8 mouse cellular contexts compared by ENCODE assay signal in genomic region chr11:84525421-84526274, GRCm38 (mm10). TPM values are rescaled to one million over a fixed set of nuclear protein-coding genes. Genes with fewer than 3 reads are reported as not detected.
DNase-seq lines count a peak whose midpoint lies in the region; ATAC-seq and TF ChIP-seq lines count a peak whose summit lies in the region.

Lhx1 (minus strand) TSS chr11:84525535.

- no peaks in the 10 kb centered on the region for H3K9me3 ChIP-seq in lung, embryonic 15.5 days
- H3K9me3 ChIP-seq in heart, embryonic 13.5 days, result no peaks in the 10 kb centered on the region
- H3K9me3 ChIP-seq in neural tube, embryonic 12.5 days, result no peaks in the 10 kb centered on the region

- H3K4me1 ChIP-seq in lung, embryonic 15.5 days, result peaks cover 45% of the 10 kb centered on the region
- peaks cover 56% of the 10 kb centered on the region for H3K4me1 ChIP-seq in heart, embryonic 13.5 days
- H3K4me1 ChIP-seq in neural tube, embryonic 12.5 days, result peaks cover 9% of the 10 kb centered on the region
- peaks cover 5% of the 10 kb centered on the region for H3K4me1 ChIP-seq in lung, adult 2 months (ENCODE audit: control insufficient read depth, insufficient read depth, low read length)

- H3K27ac ChIP-seq in lung, embryonic 15.5 days, result no peak within 1 kb of the TSS
- no peak within 1 kb of the TSS for H3K27ac ChIP-seq in heart, embryonic 13.5 days (replicated peaks)
- peak within 1 kb of the TSS; percentile 70 for H3K27ac ChIP-seq in neural tube, embryonic 12.5 days

- peak within 1 kb of the TSS; percentile 83 for H3K4me2 ChIP-seq in lung, embryonic 15.5 days
- peak within 1 kb of the TSS; percentile 81 for H3K4me2 ChIP-seq in heart, embryonic 13.5 days
- peak within 1 kb of the TSS; percentile 71 for H3K4me2 ChIP-seq in neural tube, embryonic 12.5 days (replicated peaks)

- no peak for DNase-seq in lung, postnatal 36 days
- peak; percentile 92 for DNase-seq in cerebellum, adult 8-10 months
- DNase-seq in kidney, postnatal 14 days, result peak; percentile 87
- no peak for DNase-seq in left cerebral cortex, adult 11 months (ENCODE audit: low spot score)
- DNase-seq in lung, adult 2 months, result no peak

- WGBS in lung, embryonic 15.5 days, result under 1% methylated on average over 64 of the region's 64 CpGs
- WGBS in heart, embryonic 13.5 days, result under 1% methylated on average over 64 of the region's 64 CpGs
- WGBS in neural tube, embryonic 12.5 days, result under 1% methylated on average over 64 of the region's 64 CpGs
- 2% methylated on average over 64 of the region's 64 CpGs for WGBS in lung, adult 2 months

- H3K4me3 ChIP-seq in lung, embryonic 15.5 days, result peak within 1 kb of the TSS; percentile 43
- peak within 1 kb of the TSS; percentile 57 for H3K4me3 ChIP-seq in heart, embryonic 13.5 days
- peak within 1 kb of the TSS; percentile 55 for H3K4me3 ChIP-seq in neural tube, embryonic 12.5 days
- no peak within 1 kb of the TSS for H3K4me3 ChIP-seq in lung, adult 2 months (replicated peaks; ENCODE audit: extremely low read depth, low read depth, low read length)

- TF ChIP-seq POLR2A in lung, adult 2 months (IDR thresholded peaks at IDR 0.05; ENCODE audit: borderline replicate concordance, extremely low read depth, low read depth, low read length), result no peak

- ATAC-seq in lung, embryonic 15.5 days (ENCODE audit: borderline replicate concordance, extremely low read depth, low FRiP score, low TSS enrichment), result peak; percentile 41; the same call in 1 of the 2 replicates
- ATAC-seq in heart, embryonic 13.5 days (ENCODE audit: extremely low read depth, insufficient number of reproducible peaks, low FRiP score, low TSS enrichment), result no peak; the same call in 1 of the 2 replicates
- peak; percentile 86 for ATAC-seq in neural tube, embryonic 12.5 days (ENCODE audit: low FRiP score, low read depth)

- no peaks in the 10 kb centered on the region for H3K36me3 ChIP-seq in lung, embryonic 15.5 days
- H3K36me3 ChIP-seq in heart, embryonic 13.5 days, result no peaks in the 10 kb centered on the region
- no peaks in the 10 kb centered on the region for H3K36me3 ChIP-seq in neural tube, embryonic 12.5 days

- H3K9ac ChIP-seq in lung, embryonic 15.5 days, result no peak within 1 kb of the TSS
- peak within 1 kb of the TSS; percentile 61 for H3K9ac ChIP-seq in heart, embryonic 13.5 days
- peak within 1 kb of the TSS; percentile 87 for H3K9ac ChIP-seq in neural tube, embryonic 12.5 days

- peaks cover 100% of the 10 kb centered on the region for H3K27me3 ChIP-seq in lung, embryonic 15.5 days
- H3K27me3 ChIP-seq in heart, embryonic 13.5 days (replicated peaks), result peaks cover 100% of the 10 kb centered on the region
- H3K27me3 ChIP-seq in neural tube, embryonic 12.5 days (replicated peaks), result peaks cover 97% of the 10 kb centered on the region

- TF ChIP-seq CTCF in lung, adult 2 months (IDR thresholded peaks at IDR 0.05; ENCODE audit: insufficient read depth, low read length), result no peak

RNA-seq across cellular contexts. Expression of gene Lhx1, which starts in this region (rescaled TPM):
- 0.06 TPM in 1 of 2 replicates, not detected in the other for polyA plus RNA-seq in lung, embryonic 15.5 days (2015; fragmentation: Nextera tagmentation; extraction: Ambion mirVana)
- 0.06 TPM in 1 of 2 replicates, not detected in the other for polyA plus RNA-seq in heart, embryonic 13.5 days (2015; fragmentation: Nextera tagmentation; extraction: Ambion mirVana)
- polyA plus RNA-seq in neural tube, embryonic 12.5 days (2016; fragmentation: Nextera tagmentation; extraction: Ambion mirVana), result 68.4 and 70.3 TPM in 2 replicates
- polyA plus RNA-seq in lung, adult 2 months (2012; rRNA removed), result not detected in 2 replicates

Comparison
In these comparisons a context has a peak if more than half of its experiments do, and no peak if none do; other contexts are left out.
1. RNA of gene Lhx1 (polyA plus RNA-seq): 68.4 to 70.3 TPM in neural tube, embryonic 12.5 days; 0.06 TPM in lung, embryonic 15.5 days, not detected in lung, adult 2 months and 0.06 TPM in heart, embryonic 13.5 days; every median in the first group is over 10 times any median in the second.
2. Peak in ATAC-seq, H3K4me3 ChIP-seq and H3K4me2 ChIP-seq in lung, embryonic 15.5 days; RNA of the gene not detected or under 1 TPM.
3. DNase-seq: peak in cerebellum, adult 8-10 months (single experiment) and kidney, postnatal 14 days (single experiment); none in lung, postnatal 36 days (single experiment), left cerebral cortex, adult 11 months (single experiment) and lung, adult 2 months (single experiment).
4. Peak in every context shown above with its lines, with median percentiles within 50 percentile points of each other: H3K4me2 ChIP-seq.